Mouse (Mus musculus) C2C12 (cell line): ENCODE measurements at regions not wholly inside any gene's neighbourhood (a gene's known extent, or its start where the extent isn't known, plus 50 kb on each side); places are given as distances from the start of the nearest gene placed in this dataset.

Source experiments
- CEBPB ChIP-seq: IDR thresholded peaks from one replicate; pipeline ENCODE4 v1.6.1; 2011; ENCODE audit warnings: low read depth, mild to moderate bottlenecking, control low read depth, moderate library complexity
- CTCF ChIP-seq: IDR thresholded peaks from one replicate; pipeline ENCODE4 v1.5.1; 2011; ENCODE audit not compliant: control insufficient read depth, insufficient read depth, insufficient read length
- MAX ChIP-seq: IDR thresholded peaks from one replicate; pipeline ENCODE4 v1.6.1; 2011; ENCODE audit warnings: mild to moderate bottlenecking, control low read depth
- MYOG ChIP-seq: IDR thresholded peaks from one replicate; pipeline ENCODE4 v1.6.1; 2011; ENCODE audit not compliant: control insufficient read depth, insufficient read length; ENCODE audit errors: extremely low read depth

GRCm38 (mm10) chr6:100948340-100948739 lies 114.9 kb downstream of the Ppp4r2 start:
- TF ChIP-seq CTCF, result no peak
- no peak for TF ChIP-seq MYOG
- no peak for TF ChIP-seq CEBPB
- TF ChIP-seq MAX, result no peak
